Mouse (Mus musculus): ENCODE results near the gene Akap8l. TPM values are rescaled to one million over a fixed set of nuclear protein-coding genes. Genes with fewer than 3 reads are reported as not detected.

Gene Akap8l
- polyA plus RNA-seq, 1 experiment from 2014 or later, result 124 TPM

DNA sequence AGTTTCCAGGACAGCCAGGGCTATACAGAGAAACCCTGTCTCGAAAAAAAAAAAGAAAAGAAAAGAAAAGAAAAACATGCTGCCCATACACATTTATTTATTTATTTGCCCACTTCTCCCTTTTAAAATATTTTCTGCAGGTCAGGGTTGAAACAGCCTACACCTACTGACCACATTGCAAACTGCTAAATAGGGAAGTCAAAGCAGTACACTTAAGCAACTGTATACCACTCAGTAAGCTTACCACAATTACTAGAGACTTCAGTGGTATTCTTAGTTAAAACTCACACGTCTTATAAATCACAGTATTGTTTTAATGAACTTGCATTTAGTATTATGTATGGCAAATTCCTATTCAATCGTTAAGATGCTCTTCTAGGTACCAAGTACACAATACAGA lies 69.8 kb downstream of the Akap8l start:
- no peak for ATAC-seq (ENCODE audit: low FRiP score, low TSS enrichment)
- Histone ChIP-seq H3K9me3 (ENCODE audit: low read length) (no peaks in the 10 kb centered on the region), H3K4me2 (replicated peaks; ENCODE audit: low read depth, low read length) (no peak overlapping the region), H3K36me3 (ENCODE audit: insufficient read depth, low read length) (no peaks in the 10 kb centered on the region), H3K9ac (replicated peaks; ENCODE audit: low read length) (no peak overlapping the region), H3K27ac (ENCODE audit: low read length) (no peak overlapping the region), H3K27me3 (ENCODE audit: insufficient read depth, low read length) (no peaks in the 10 kb centered on the region), H3K4me3 (ENCODE audit: low read length) (no peak overlapping the region), H3K4me1 (ENCODE audit: insufficient read depth, low read length) (peaks cover 27% of the 10 kb centered on the region)
- 91% methylated on average over 3 of the region's 3 CpGs for WGBS

DNA sequence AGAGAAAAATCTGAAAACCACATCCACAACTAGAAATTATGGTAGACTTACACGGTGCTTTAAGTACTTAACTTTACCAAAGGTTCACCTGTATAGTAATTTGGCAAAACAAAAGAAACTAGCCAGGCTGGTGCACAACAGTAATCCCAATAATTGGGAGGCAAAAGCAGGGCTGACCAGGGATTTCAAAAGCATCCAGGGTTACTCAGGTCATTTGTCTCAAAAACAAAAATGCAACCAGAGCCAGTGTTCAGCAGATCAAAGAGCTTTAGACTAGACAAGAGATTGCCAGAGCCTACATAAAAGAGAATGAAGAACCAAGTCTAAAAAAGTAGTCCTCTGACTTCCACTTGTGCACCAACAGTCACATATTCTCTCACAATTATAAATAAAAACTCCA lies 73.2 kb downstream of the Akap8l start:
- H3K27me3 ChIP-seq (ENCODE audit: insufficient read depth, low read length), result no peaks in the 10 kb centered on the region

DNA sequence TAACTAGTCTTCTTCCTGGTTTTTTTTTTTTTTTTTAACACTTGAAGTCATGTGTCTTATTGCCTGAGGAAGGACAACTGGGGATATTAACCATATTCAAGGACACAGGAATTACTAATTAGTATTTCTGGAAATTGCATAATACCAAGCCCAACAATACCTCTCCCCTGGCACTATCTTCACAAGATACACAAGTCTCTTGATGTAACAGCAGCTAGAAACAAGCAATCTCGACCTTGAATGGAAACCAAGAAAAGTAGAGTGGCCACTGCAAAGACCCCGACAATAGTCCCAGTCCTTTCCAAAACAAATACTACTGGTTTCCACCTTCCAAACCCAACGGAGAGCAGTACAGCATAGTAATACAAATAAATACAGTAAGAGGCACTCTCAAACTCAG lies 74.8 kb downstream of the Akap8l start:
- no peak overlapping the region for H3K27ac ChIP-seq (ENCODE audit: low read length)

More for the DNA sequence above, 73.2 kb downstream of the Akap8l start:
- no peaks in the 10 kb centered on the region for H3K9me3 ChIP-seq (ENCODE audit: low read length)
- H3K4me2 ChIP-seq (replicated peaks; ENCODE audit: low read depth, low read length), result no peak overlapping the region
- WGBS, result 98% methylated on average over 1 of the region's 1 CpGs
- peaks cover 20% of the 10 kb centered on the region for H3K4me1 ChIP-seq (ENCODE audit: insufficient read depth, low read length)
- H3K9ac ChIP-seq (replicated peaks; ENCODE audit: low read length), result no peak overlapping the region
- H3K27ac ChIP-seq (ENCODE audit: low read length), result no peak overlapping the region
- no peak overlapping the region for H3K4me3 ChIP-seq (ENCODE audit: low read length)
- ATAC-seq (ENCODE audit: low FRiP score, low TSS enrichment), result no peak
- no peaks in the 10 kb centered on the region for H3K36me3 ChIP-seq (ENCODE audit: insufficient read depth, low read length)

More for the DNA sequence above, 74.8 kb downstream of the Akap8l start:
- no peaks in the 10 kb centered on the region for H3K36me3 ChIP-seq (ENCODE audit: insufficient read depth, low read length)
- no peak for ATAC-seq (ENCODE audit: low FRiP score, low TSS enrichment)
- H3K9me3 ChIP-seq (ENCODE audit: low read length), result no peaks in the 10 kb centered on the region
- H3K9ac ChIP-seq (replicated peaks; ENCODE audit: low read length), result no peak overlapping the region
- 90% methylated on average over 3 of the region's 3 CpGs for WGBS
- no peaks in the 10 kb centered on the region for H3K27me3 ChIP-seq (ENCODE audit: insufficient read depth, low read length)
- peaks cover 8% of the 10 kb centered on the region; the same call in 1 of the 2 replicates for H3K4me1 ChIP-seq (ENCODE audit: insufficient read depth, low read length)
- H3K4me2 ChIP-seq (replicated peaks; ENCODE audit: low read depth, low read length), result no peak overlapping the region
- no peak overlapping the region for H3K4me3 ChIP-seq (ENCODE audit: low read length)

Small RNA genes within 50 kb of the gene (microRNA-seq; reads per million reads assigned to microRNA genes)
- not detected for gene Gm22201

Other genes with a start within 250 kb of the Akap8l start
- gene Notch3, start 183.8 kb downstream of the Akap8l start, polyA plus RNA-seq (2015; fragmentation: Nextera tagmentation; extraction: Ambion mirVana), result 13.6 and 15.0 TPM in 2 replicates
- 0.19 and 0.37 TPM in 2 replicates for gene Ephx3, start 161.1 kb downstream of the Akap8l start, polyA plus RNA-seq (2015; fragmentation: Nextera tagmentation; extraction: Ambion mirVana)
- 84.5 and 99.3 TPM in 2 replicates for gene Brd4, start 65.9 kb downstream of the Akap8l start, polyA plus RNA-seq (2015; fragmentation: Nextera tagmentation; extraction: Ambion mirVana)
- gene Akap8, start 29.4 kb downstream of the Akap8l start, polyA plus RNA-seq (2015; fragmentation: Nextera tagmentation; extraction: Ambion mirVana), result 112 and 126 TPM in 2 replicates
- 22.0 and 23.8 TPM in 2 replicates for gene Wiz, start 38.8 kb upstream of the Akap8l start, polyA plus RNA-seq (2015; fragmentation: Nextera tagmentation; extraction: Ambion mirVana)
- gene Rasal3, start 53.0 kb upstream of the Akap8l start, polyA plus RNA-seq (2015; fragmentation: Nextera tagmentation; extraction: Ambion mirVana), result 0.63 and 0.97 TPM in 2 replicates
- gene Pglyrp2, start 73.6 kb upstream of the Akap8l start, polyA plus RNA-seq (2015; fragmentation: Nextera tagmentation; extraction: Ambion mirVana), result 0.12 TPM in 1 of 2 replicates, not detected in the other
- 0.26 and 1.0 TPM in 2 replicates for gene Cyp4f39, start 102.1 kb upstream of the Akap8l start, polyA plus RNA-seq (2015; fragmentation: Nextera tagmentation; extraction: Ambion mirVana)
- 7.4 and 10.4 TPM in 2 replicates for gene Cyp4f17, start 155.4 kb upstream of the Akap8l start, polyA plus RNA-seq (2015; fragmentation: Nextera tagmentation; extraction: Ambion mirVana)
- 24.5 and 27.5 TPM in 2 replicates for gene Cyp4f16, start 186.0 kb upstream of the Akap8l start, polyA plus RNA-seq (2015; fragmentation: Nextera tagmentation; extraction: Ambion mirVana)